Mouse (Mus musculus): ENCODE results near the gene Simc1. TPM values are rescaled to one million over a fixed set of nuclear protein-coding genes. Genes with fewer than 3 reads are reported as not detected.

Simc1 gene
- total and polyA plus RNA-seq, 3 experiments: 6.2 to 16.6 (median 6.8) TPM

DNA sequence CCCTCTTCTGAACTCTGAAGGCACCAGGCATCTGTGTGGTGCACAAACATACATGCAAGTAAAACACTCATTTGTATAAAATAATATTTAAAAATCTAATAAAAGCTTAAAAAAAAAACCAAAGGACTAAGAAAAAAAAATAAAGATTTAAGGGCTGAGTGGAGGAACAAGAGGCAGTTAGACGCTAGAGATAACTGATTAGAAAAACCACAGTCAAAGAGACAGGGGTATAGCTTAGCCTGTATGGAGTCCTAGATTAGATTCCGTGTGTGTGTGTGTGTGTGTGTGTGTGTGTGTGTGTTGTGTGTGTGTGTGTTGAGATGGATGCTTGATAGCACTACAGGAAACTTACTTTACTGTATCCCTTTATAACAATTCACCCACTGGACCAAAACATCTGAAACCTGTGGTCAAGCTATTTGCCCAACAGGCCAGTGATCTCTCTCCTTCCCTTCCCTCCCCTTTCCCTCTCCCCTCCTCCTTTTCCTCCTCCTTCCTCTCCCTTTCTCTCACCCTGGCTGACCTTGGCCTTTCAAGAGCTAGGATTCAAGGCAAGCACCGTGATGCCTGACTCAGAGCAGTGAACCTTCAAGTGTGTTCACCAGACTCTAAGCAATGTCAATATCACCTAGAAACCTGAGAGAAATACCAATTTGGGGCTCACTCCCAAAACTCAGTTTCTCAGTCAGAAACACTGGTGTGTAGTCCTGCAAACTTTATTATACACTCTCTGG lies 1.5 kb upstream of the Simc1 start:
- H3K36me3 ChIP-seq (replicated peaks in 1 of 2; ENCODE audit: control insufficient read depth in 1 of 2, insufficient read depth in 1 of 2, low read length in 1 of 2): peaks cover 0 to 2% of the 10 kb centered on the region in 2 experiments
- no peaks in the 10 kb centered on the region for H3K9me3 ChIP-seq (replicated peaks; ENCODE audit: low read length)
- dilution Hi-C loops (cut with MboI; ENCODE audit: extremely low pct_ligation_motif_present, extremely low pct_unique_long_range_greater_than_20kb, low sequenced_read_pairs): no loop called here
- H3K4me3 ChIP-seq (replicated peaks in 1 of 3; ENCODE audit: low read depth in 2 of 3, low read length in 2 of 3, poor library complexity in 1 of 3): no peak overlapping the region
- peak overlapping the region; percentile 1; the same call in 1 of the 2 replicates for H3K9ac ChIP-seq (ENCODE audit: insufficient read depth, low read depth)
- H3K79me2 ChIP-seq (replicated peaks; ENCODE audit: control insufficient read depth, extremely low read depth, insufficient read depth, poor library complexity, severe bottlenecking): peaks cover 19% of the 10 kb centered on the region
- peaks cover 7 to 50% of the 10 kb centered on the region in 2 experiments; a peak in 3 of 4 replicates for H3K4me1 ChIP-seq (ENCODE audit: control insufficient read depth in 1 of 2, insufficient read depth in 2 of 2)
- in situ Hi-C loops (cut with MboI; ENCODE audit: low pct_ligation_motif_present, low pct_unique_long_range_greater_than_20kb, low sequenced_read_pairs): no loop called here
- H3K27me3 ChIP-seq (replicated peaks): peaks cover 5% of the 10 kb centered on the region
- no peak overlapping the region for H3K27ac ChIP-seq (ENCODE audit: insufficient read depth, low read depth)
- no peak for TF ChIP-seq USF2 (conservative IDR thresholded peaks at IDR 0.05; ENCODE audit: low read depth, low read length)
- TF ChIP-seq CTCF (conservative IDR thresholded peaks at IDR 0.05 in 1 of 2, IDR thresholded peaks at IDR 0.05 in 1 of 2; ENCODE audit: low read depth in 2 of 2, low read length in 2 of 2): no peak
- TF ChIP-seq MAFK (IDR thresholded peaks at IDR 0.05; ENCODE audit: insufficient replicate concordance, low read length): no peak
- no peak for TF ChIP-seq RCOR1 (conservative IDR thresholded peaks at IDR 0.05; ENCODE audit: low read depth, low read length)
- TF ChIP-seq NELFE (IDR thresholded peaks at IDR 0.05; ENCODE audit: low read depth, low read length): no peak
- TF ChIP-seq POLR2A (IDR thresholded peaks at IDR 0.05; ENCODE audit: low read depth, low read length): no peak
- TF ChIP-seq EP300 (IDR thresholded peaks at IDR 0.05; ENCODE audit: low read length): no peak
- no peak for TF ChIP-seq POLR2AphosphoS2 (IDR thresholded peaks at IDR 0.05; ENCODE audit: low read depth, low read length)
- TF ChIP-seq MXI1 (IDR thresholded peaks at IDR 0.05; ENCODE audit: low read depth, low read length): no peak
- TF ChIP-seq HCFC1 (IDR thresholded peaks at IDR 0.05; ENCODE audit: low read depth, low read length): no peak
- peak overlapping the region; percentile 91 for H3K4me2 ChIP-seq (ENCODE audit: insufficient read depth, low read depth, poor library complexity, severe bottlenecking)
- DNase-seq (ENCODE audit: extremely low read depth): no peak

- peaks cover 0 to 6% of the 10 kb centered on the region in 2 experiments for H3K36me3 ChIP-seq (replicated peaks in 1 of 2; ENCODE audit: control insufficient read depth in 1 of 2, insufficient read depth in 1 of 2, low read length in 1 of 2)
- dilution Hi-C loops (cut with MboI; ENCODE audit: extremely low pct_ligation_motif_present, extremely low pct_unique_long_range_greater_than_20kb, low sequenced_read_pairs) (no loop called here), in situ Hi-C loops (cut with MboI; ENCODE audit: low pct_ligation_motif_present, low pct_unique_long_range_greater_than_20kb, low sequenced_read_pairs) (no loop called here)
- H3K27ac ChIP-seq (ENCODE audit: insufficient read depth, low read depth): no peak overlapping the region
- peak overlapping the region; percentile 46 to 76 (median 52) for H3K4me3 ChIP-seq (replicated peaks in 1 of 3; ENCODE audit: low read depth in 2 of 3, low read length in 2 of 3, poor library complexity in 1 of 3)
- H3K4me1 ChIP-seq (ENCODE audit: control insufficient read depth in 1 of 2, insufficient read depth in 2 of 2): peaks cover 7 to 50% of the 10 kb centered on the region in 2 experiments; a peak in 3 of 4 replicates
- peaks cover 23% of the 10 kb centered on the region for H3K79me2 ChIP-seq (replicated peaks; ENCODE audit: control insufficient read depth, extremely low read depth, insufficient read depth, poor library complexity, severe bottlenecking)
- H3K27me3 ChIP-seq (replicated peaks): peaks cover 5% of the 10 kb centered on the region
- peak overlapping the region; percentile 84 for H3K4me2 ChIP-seq (ENCODE audit: insufficient read depth, low read depth, poor library complexity, severe bottlenecking)
- peak overlapping the region; percentile 0; the same call in 1 of the 2 replicates for H3K9ac ChIP-seq (ENCODE audit: insufficient read depth, low read depth)
- no peak for TF ChIP-seq KAT2A (IDR thresholded peaks at IDR 0.05; ENCODE audit: insufficient replicate concordance, low read length)
- no peak for TF ChIP-seq HCFC1 (IDR thresholded peaks at IDR 0.05; ENCODE audit: low read depth, low read length)
- TF ChIP-seq IRF4 (IDR thresholded peaks at IDR 0.05; ENCODE audit: low read depth, low read length): no peak
- TF ChIP-seq JUN (IDR thresholded peaks at IDR 0.05; ENCODE audit: insufficient read depth, low read depth, low read length): no peak
- no peak for TF ChIP-seq MXI1 (IDR thresholded peaks at IDR 0.05; ENCODE audit: low read depth, low read length)
- TF ChIP-seq UBTF (IDR thresholded peaks at IDR 0.05; ENCODE audit: low read depth, low read length): no peak
- no peak for TF ChIP-seq ETS1 (conservative IDR thresholded peaks at IDR 0.05; ENCODE audit: low read depth, low read length)
- no peak for TF ChIP-seq EP300 (IDR thresholded peaks at IDR 0.05; ENCODE audit: low read length)
- TF ChIP-seq SIN3A (IDR thresholded peaks at IDR 0.05; ENCODE audit: low read length): no peak; the same call in 1 of the 2 replicates
- no peak for TF ChIP-seq NRF1 (IDR thresholded peaks at IDR 0.05; ENCODE audit: low read depth, low read length)
- no peak for TF ChIP-seq MAFK (IDR thresholded peaks at IDR 0.05; ENCODE audit: insufficient replicate concordance, low read length)
- no peak for TF ChIP-seq MYC (IDR thresholded peaks at IDR 0.05; ENCODE audit: low read depth, low read length)
- no peak for TF ChIP-seq RCOR1 (conservative IDR thresholded peaks at IDR 0.05; ENCODE audit: low read depth, low read length)
- no peak for TF ChIP-seq ZC3H11A (IDR thresholded peaks at IDR 0.05; ENCODE audit: low read depth, low read length)
- TF ChIP-seq MEF2A (IDR thresholded peaks at IDR 0.05; ENCODE audit: borderline replicate concordance, low read depth, low read length): no peak
- no peak for TF ChIP-seq BHLHE40 (IDR thresholded peaks at IDR 0.05; ENCODE audit: low read depth, low read length)
- no peak for TF ChIP-seq CHD2 (IDR thresholded peaks at IDR 0.05; ENCODE audit: low read length)
- TF ChIP-seq POLR2A (IDR thresholded peaks at IDR 0.05; ENCODE audit: low read depth, low read length): no peak
- no peak for TF ChIP-seq SMC3 (IDR thresholded peaks at IDR 0.05; ENCODE audit: low read depth, low read length)
- H3K9me3 ChIP-seq (replicated peaks; ENCODE audit: low read length): no peaks in the 10 kb centered on the region
- no peak for DNase-seq (ENCODE audit: extremely low read depth)
These were observed 338 bp upstream of the Simc1 start for GRCm38 (mm10) chr13:54503278-54503603.

Measured in CH12.LX (cell line).